Mouse (Mus musculus) heart, embryonic 16.5 days (tissue): Measurements from ENCODE around the gene Sfswap. TPM values are rescaled to one million over a fixed set of nuclear protein-coding genes. Genes with fewer than 3 reads are reported as not detected.
A peak's percentile ranks its signal among the peaks of the same experiment; 100 is the strongest.

ENCODE experiments used
- ATAC-seq: fragments of 200-750 bp; cut with Nextera tagmentation; replicated peaks from 2 replicates; pipeline ENCODE4 v1.8.0; 2017; ENCODE audit warnings: moderate number of reproducible peaks; ENCODE audit not compliant: insufficient read depth, low FRiP score; ENCODE audit errors: extremely low read depth
- H3K27ac ChIP-seq: fragments of 300-500 bp; sonication (generic); 2 replicates; pipeline ENCODE4 v1.5.1; 2014; ENCODE audit warnings: mild to moderate bottlenecking, low read length, control low read depth, moderate library complexity
- H3K27me3 ChIP-seq: fragments of 300-500 bp; sonication (generic); 2 replicates; pipeline ENCODE4 v1.6.1; 2014; ENCODE audit warnings: low read length, mixed read lengths; ENCODE audit not compliant: control insufficient read depth, insufficient read depth
- H3K36me3 ChIP-seq: fragments of 300-500 bp; sonication (generic); 2 replicates; pipeline ENCODE4 v1.6.1; 2014; ENCODE audit not compliant: control insufficient read depth, insufficient read depth
- H3K4me1 ChIP-seq: fragments of 300-500 bp; sonication (generic); 2 replicates; pipeline ENCODE4 v1.6.1; 2014; ENCODE audit warnings: low read length, mixed read lengths; ENCODE audit not compliant: control insufficient read depth, insufficient read depth
- H3K4me2 ChIP-seq: fragments of 300-500 bp; sonication (generic); 2 replicates; pipeline ENCODE4 v1.6.1; 2014; ENCODE audit warnings: low read depth, mild to moderate bottlenecking, control low read depth, low read length
- H3K4me3 ChIP-seq: fragments of 300-500 bp; sonication (generic); 2 replicates; pipeline ENCODE4 v1.5.1; 2014; ENCODE audit warnings: mild to moderate bottlenecking, control low read depth, low read length
- H3K9ac ChIP-seq: fragments of 300-500 bp; sonication (generic); 2 replicates; pipeline ENCODE4 v1.6.1; 2014; ENCODE audit warnings: low read length, control low read depth
- H3K9me3 ChIP-seq: fragments of 300-500 bp; sonication (generic); replicated peaks from 2 replicates; pipeline ENCODE4 v1.6.1; 2016; ENCODE audit warnings: low read length; ENCODE audit not compliant: control insufficient read depth
- WGBS: fragments of 180-500 bp; shearing (Covaris S2); extraction: QIAGEN DNeasy Blood & Tissue Kit; methylation state at CpG from one replicate; pipeline ENCODE4 v1.1.7; 2014; 5-methylcytosine and 5-hydroxymethylcytosine counted together
- polyA plus RNA-seq: library from polyadenylated mRNA; unstranded; fragments of >200 nt; fragmentation: Nextera tagmentation; extraction: Ambion mirVana; gene quantifications from 2 replicates; pipeline ENCODE4 v1.2.1, GENCODE M21; 2015

The Sfswap gene
- polyA plus RNA-seq, 1 experiment from 2014 or later, result 24.4 TPM

DNA sequence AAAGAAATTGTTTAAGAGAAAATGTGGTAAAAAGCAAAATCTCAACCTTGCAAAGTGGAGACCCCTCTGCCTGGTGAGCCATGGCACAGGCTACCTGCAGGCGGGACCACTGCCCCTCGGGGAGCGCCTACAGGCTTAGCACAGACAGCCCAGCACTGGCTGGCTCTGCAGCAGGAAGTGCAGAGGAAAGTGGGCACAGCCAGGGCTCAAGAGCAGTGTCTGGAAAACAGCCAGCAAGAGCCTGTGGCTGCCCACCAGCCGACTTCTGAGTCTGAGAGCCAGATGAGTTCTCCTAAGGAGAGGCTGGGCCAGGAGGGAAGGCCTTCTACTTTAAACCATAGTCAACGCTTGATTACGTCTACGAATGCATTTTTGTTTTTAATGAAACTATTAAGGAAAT, 20.5 kb downstream of the Sfswap start:
- WGBS, result 82% methylated on average over 7 of the region's 7 CpGs
- no peak overlapping the region for H3K4me3 ChIP-seq
- 0 out of 2 replicates have a peak overlapping the region, but pooled peaks have one; percentile 10 for H3K27ac ChIP-seq
- H3K9ac ChIP-seq, result no peak overlapping the region
- no peak overlapping the region for H3K4me2 ChIP-seq
- H3K4me1 ChIP-seq, result peaks cover 19% of the 10 kb centered on the region
- ATAC-seq, result no peak
- H3K27me3 ChIP-seq, result no peaks in the 10 kb centered on the region
- H3K9me3 ChIP-seq, result no peaks in the 10 kb centered on the region
- peaks cover 21% of the 10 kb centered on the region for H3K36me3 ChIP-seq

- Histone ChIP-seq H3K4me2 (no peak overlapping the region), H3K27ac (no peak overlapping the region), H3K4me1 (peaks cover 19% of the 10 kb centered on the region), H3K9ac (no peak overlapping the region), H3K9me3 (no peaks in the 10 kb centered on the region), H3K4me3 (no peak overlapping the region), H3K27me3 (no peaks in the 10 kb centered on the region), H3K36me3 (peaks cover 20% of the 10 kb centered on the region)
- no peak for ATAC-seq
- WGBS, result 88% methylated on average over 3 of the region's 3 CpGs
Observed at GRCm38 (mm10) chr5:129521913-129522312, 20.9 kb downstream of the Sfswap start.

DNA sequence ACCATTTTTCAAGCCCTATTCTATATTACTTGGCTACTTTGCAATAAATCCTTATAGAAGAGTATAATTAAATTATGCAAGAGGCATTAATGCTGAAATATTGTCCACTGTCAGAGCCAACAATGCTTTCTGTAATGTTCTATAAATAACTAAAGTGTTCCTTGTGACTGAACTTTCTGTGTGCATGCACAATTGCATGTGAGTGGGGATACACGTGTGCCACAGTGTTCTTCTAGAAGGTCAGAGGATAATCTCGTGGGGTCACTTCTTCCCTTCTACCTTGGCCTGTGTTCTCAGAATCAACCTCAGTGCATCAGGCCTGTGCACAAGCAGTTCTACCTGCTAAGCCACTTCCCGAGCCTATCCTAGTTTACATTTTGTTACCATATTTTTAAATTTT, 22.1 kb downstream of the Sfswap start:
- H3K4me3 ChIP-seq, result no peak overlapping the region
- no peak overlapping the region for H3K9ac ChIP-seq
- H3K36me3 ChIP-seq, result peaks cover 24% of the 10 kb centered on the region
- H3K4me1 ChIP-seq, result peaks cover 19% of the 10 kb centered on the region
- H3K27ac ChIP-seq, result peak overlapping the region; percentile 3; the same call in 1 of the 2 replicates
- H3K9me3 ChIP-seq, result no peaks in the 10 kb centered on the region
- WGBS, result 62% methylated on average over 3 of the region's 3 CpGs
- H3K27me3 ChIP-seq, result no peaks in the 10 kb centered on the region
- H3K4me2 ChIP-seq, result no peak overlapping the region
- peak; percentile 61; the same call in 1 of the 2 replicates for ATAC-seq

DNA sequence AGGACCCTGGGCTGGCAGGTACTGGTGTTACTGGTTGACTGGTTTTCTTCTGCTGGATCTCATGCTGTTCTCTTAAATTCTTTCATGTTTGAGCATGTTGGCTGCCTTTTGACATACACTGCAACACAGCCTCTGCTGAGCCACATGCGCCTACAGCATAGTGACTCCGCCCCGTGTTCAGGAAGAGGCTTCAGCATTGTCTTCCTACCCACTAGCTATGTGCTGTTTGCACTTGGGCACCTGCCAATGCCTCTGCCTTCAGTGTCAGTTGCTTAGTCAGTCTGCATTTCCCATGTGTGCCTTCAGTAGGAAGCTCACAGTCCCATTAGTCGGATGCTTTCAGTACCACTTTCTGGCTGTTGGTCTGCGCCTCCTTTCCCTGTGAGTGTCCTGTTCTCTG, 23.7 kb downstream of the Sfswap start:
- Histone ChIP-seq H3K9ac (no peak overlapping the region), H3K4me2 (no peak overlapping the region), H3K36me3 (peaks cover 21% of the 10 kb centered on the region), H3K9me3 (no peaks in the 10 kb centered on the region), H3K27ac (no peak overlapping the region), H3K4me1 (peaks cover 19% of the 10 kb centered on the region), H3K4me3 (no peak overlapping the region), H3K27me3 (no peaks in the 10 kb centered on the region)
- WGBS, result 70% methylated on average over 5 of the region's 5 CpGs
- no peak for ATAC-seq

- Histone ChIP-seq H3K4me2 (no peak overlapping the region), H3K27ac (no peak overlapping the region), H3K4me1 (peaks cover 12% of the 10 kb centered on the region), H3K27me3 (no peaks in the 10 kb centered on the region), H3K4me3 (no peak overlapping the region), H3K36me3 (peaks cover 29% of the 10 kb centered on the region), H3K9ac (no peak overlapping the region), H3K9me3 (no peaks in the 10 kb centered on the region)
- 72% methylated on average over 5 of the region's 5 CpGs for WGBS
- no peak for ATAC-seq
Observed at GRCm38 (mm10) chr5:129527162-129527561, 26.1 kb downstream of the Sfswap start.

DNA sequence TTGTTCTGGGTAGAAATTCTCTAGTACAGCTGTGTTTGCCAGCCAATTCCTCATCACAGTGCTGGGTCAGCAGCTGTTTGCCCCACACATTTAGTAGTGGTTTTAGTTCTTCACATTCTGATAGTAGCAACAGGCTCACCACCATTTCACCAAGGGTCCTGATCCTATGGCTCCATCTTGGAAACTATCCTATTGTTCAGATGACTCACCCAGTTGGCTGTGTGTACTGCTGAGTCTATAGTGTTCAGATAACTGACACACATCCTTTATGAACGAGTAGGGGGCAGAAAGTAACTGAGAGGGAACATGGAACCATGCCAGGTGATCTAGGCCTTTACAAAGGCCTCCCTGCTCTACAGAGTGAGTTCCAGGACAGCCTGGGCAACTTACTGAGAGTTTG, 28.6 kb downstream of the Sfswap start:
- H3K9ac ChIP-seq, result no peak overlapping the region
- peaks cover 29% of the 10 kb centered on the region for H3K36me3 ChIP-seq
- H3K27ac ChIP-seq, result no peak overlapping the region
- H3K4me3 ChIP-seq, result no peak overlapping the region
- no peaks in the 10 kb centered on the region for H3K27me3 ChIP-seq
- H3K4me1 ChIP-seq, result peaks cover 13% of the 10 kb centered on the region
- no peak for ATAC-seq
- no peak overlapping the region for H3K4me2 ChIP-seq
- H3K9me3 ChIP-seq, result no peaks in the 10 kb centered on the region
- 39% methylated on average over 1 of the region's 1 CpGs for WGBS

- no peaks in the 10 kb centered on the region for H3K9me3 ChIP-seq
- H3K27ac ChIP-seq, result peak overlapping the region; percentile 86
- ATAC-seq, result no peak
- no peak overlapping the region for H3K4me3 ChIP-seq
- H3K4me2 ChIP-seq, result no peak overlapping the region
- H3K27me3 ChIP-seq, result no peaks in the 10 kb centered on the region
- no peak overlapping the region for H3K9ac ChIP-seq
- WGBS, result 72% methylated on average over 3 of the region's 3 CpGs
- 0 out of 2 replicates have a peak, but pooled peaks cover 10% of the 10 kb centered on the region for H3K36me3 ChIP-seq
- peaks cover 22% of the 10 kb centered on the region for H3K4me1 ChIP-seq
Observed at GRCm38 (mm10) chr5:129533731-129534130, 32.7 kb downstream of the Sfswap start.

GRCm38 (mm10) chr5:129534500-129534899, 33.5 kb downstream of the Sfswap start:
- ATAC-seq, result peak; percentile 87
- H3K4me2 ChIP-seq, result no peak overlapping the region

GRCm38 (mm10) chr5:129535021-129535420, 34.0 kb downstream of the Sfswap start:
- Histone ChIP-seq H3K9ac (no peak overlapping the region), H3K4me3 (no peak overlapping the region), H3K4me2 (no peak overlapping the region), H3K36me3 (0 out of 2 replicates have a peak, but pooled peaks cover 14% of the 10 kb centered on the region), H3K4me1 (peaks cover 22% of the 10 kb centered on the region), H3K27ac (peak overlapping the region; percentile 38), H3K27me3 (no peaks in the 10 kb centered on the region), H3K9me3 (no peaks in the 10 kb centered on the region)
- WGBS, result 84% methylated on average over 2 of the region's 2 CpGs
- ATAC-seq, result no peak

More at GRCm38 (mm10) chr5:129534500-129534899, 33.5 kb downstream of the Sfswap start:
- Histone ChIP-seq H3K9me3 (no peaks in the 10 kb centered on the region), H3K27ac (peak overlapping the region; percentile 86), H3K27me3 (no peaks in the 10 kb centered on the region), H3K9ac (no peak overlapping the region), H3K4me1 (peaks cover 22% of the 10 kb centered on the region), H3K4me3 (no peak overlapping the region), H3K36me3 (0 out of 2 replicates have a peak, but pooled peaks cover 13% of the 10 kb centered on the region)
- 44% methylated on average over 2 of the region's 2 CpGs for WGBS
